Mouse (Mus musculus) liver, adult 2 months (tissue): ENCODE results near the gene Nckap5l. TPM values are rescaled to one million over a fixed set of nuclear protein-coding genes. Genes with fewer than 3 reads are reported as not detected.

Experiments used
- DNase-seq: peaks from one replicate; pipeline ENCODE4 v3.0.0-alpha.2; 2011; ENCODE audit warnings: low read depth, low spot score; ENCODE audit errors: extremely low read depth
- H3K27ac ChIP-seq: fragments of 200-500 bp; replicated peaks from 2 replicates; pipeline ENCODE4 v1.5.1; 2012; ENCODE audit warnings: low read depth, mild to moderate bottlenecking, control low read depth, inconsistent platforms, low read length; ENCODE audit not compliant: insufficient read depth
- H3K27me3 ChIP-seq: fragments of 200-500 bp; 2 replicates; pipeline ENCODE4 v1.6.1; 2012; ENCODE audit warnings: mild to moderate bottlenecking, moderate library complexity, low read length, inconsistent platforms; ENCODE audit not compliant: control insufficient read depth, insufficient read depth
- H3K36me3 ChIP-seq: fragments of 200-500 bp; 2 replicates; pipeline ENCODE4 v1.6.1; 2012; ENCODE audit warnings: low read length, inconsistent platforms; ENCODE audit not compliant: control insufficient read depth, insufficient read depth
- H3K4me1 ChIP-seq: fragments of 200-500 bp; 2 replicates; pipeline ENCODE4 v1.6.1; 2011; ENCODE audit warnings: low read length; ENCODE audit not compliant: control insufficient read depth, insufficient read depth
- H3K4me3 ChIP-seq: fragments of 200-500 bp; 2 replicates; pipeline ENCODE4 v1.5.1; 2011; ENCODE audit warnings: low read depth, mild to moderate bottlenecking, control low read depth, low read length, moderate library complexity; ENCODE audit not compliant: insufficient read depth
- H3K79me2 ChIP-seq: fragments of 200-500 bp; 2 replicates; pipeline ENCODE4 v1.6.1; 2012; ENCODE audit warnings: inconsistent platforms, mild to moderate bottlenecking, low read length, moderate library complexity; ENCODE audit not compliant: control insufficient read depth, insufficient read depth
- H3K9ac ChIP-seq: fragments of 200-500 bp; 2 replicates; pipeline ENCODE4 v1.6.1; 2012; ENCODE audit warnings: low read depth, mild to moderate bottlenecking, control low read depth, inconsistent platforms, low read length
- CTCF ChIP-seq: fragments of 200-500 bp; IDR thresholded peaks from 2 replicates; pipeline ENCODE4 v1.5.1; 2011; ENCODE audit warnings: low read depth, low read length, control low read depth
- POLR2A ChIP-seq: fragments of 200-500 bp; IDR thresholded peaks from 2 replicates; pipeline ENCODE4 v1.6.1; 2011; ENCODE audit warnings: low read length, control low read depth; ENCODE audit not compliant: insufficient read depth; ENCODE audit errors: extremely low read depth
- WGBS: fragments of 180-500 bp; shearing (Covaris S2); methylation state at CpG from one replicate; pipeline ENCODE4 v1.1.7; 2018; 5-methylcytosine and 5-hydroxymethylcytosine counted together
- polyA plus RNA-seq: library from polyadenylated mRNA; depleted of rRNA; stranded (reverse); fragments of >200 nt; gene quantifications from 2 replicates; pipeline ENCODE4 v1.2.3, GENCODE M21; 2012
- total RNA-seq: library from RNA; depleted of rRNA; stranded (reverse); fragments of >200 nt; gene quantifications from 2 replicates; pipeline ENCODE4 v1.2.3, GENCODE M21; 2014

The Nckap5l gene
- total and polyA plus RNA-seq, 2 experiments: 0.09 to 0.56 TPM

- Histone ChIP-seq H3K4me3 (no peak overlapping the region), H3K36me3 (no peaks in the 10 kb centered on the region), H3K9ac (no peak overlapping the region), H3K27ac (no peak overlapping the region), H3K27me3 (no peaks in the 10 kb centered on the region), H3K4me1 (no peaks in the 10 kb centered on the region; the same call in 1 of the 2 replicates), H3K79me2 (no peaks in the 10 kb centered on the region)
- WGBS: 20% methylated on average over 5 of the region's 5 CpGs
- no peak for DNase-seq
- no peak for TF ChIP-seq CTCF
- no peak for TF ChIP-seq POLR2A
Observed at GRCm38 (mm10) chr15:99500320-99500719, 42.8 kb upstream of the Nckap5l start.

GRCm38 (mm10) chr15:99499726-99500125 lies 42.2 kb upstream of the Nckap5l start:
- Histone ChIP-seq H3K27me3 (no peaks in the 10 kb centered on the region), H3K79me2 (no peaks in the 10 kb centered on the region), H3K9ac (no peak overlapping the region), H3K27ac (no peak overlapping the region), H3K4me1 (no peaks in the 10 kb centered on the region; the same call in 1 of the 2 replicates), H3K4me3 (no peak overlapping the region), H3K36me3 (no peaks in the 10 kb centered on the region)
- WGBS: 40% methylated on average over 6 of the region's 6 CpGs
- no peak for DNase-seq
- no peak for TF ChIP-seq CTCF

- 45% methylated on average over 4 of the region's 4 CpGs for WGBS
- Histone ChIP-seq H3K9ac (no peak overlapping the region), H3K27ac (no peak overlapping the region), H3K27me3 (no peaks in the 10 kb centered on the region), H3K79me2 (no peaks in the 10 kb centered on the region), H3K4me1 (no peaks in the 10 kb centered on the region; the same call in 1 of the 2 replicates), H3K36me3 (no peaks in the 10 kb centered on the region), H3K4me3 (no peak overlapping the region)
- no peak for DNase-seq
- TF ChIP-seq CTCF: no peak
- no peak for TF ChIP-seq POLR2A
Observed at GRCm38 (mm10) chr15:99498781-99499180, 41.2 kb upstream of the Nckap5l start.

GRCm38 (mm10) chr15:99498356-99498755 lies 40.8 kb upstream of the Nckap5l start:
- H3K36me3 ChIP-seq: no peaks in the 10 kb centered on the region
- H3K27me3 ChIP-seq: no peaks in the 10 kb centered on the region
- H3K4me3 ChIP-seq: no peak overlapping the region
- WGBS: 71% methylated on average over 4 of the region's 4 CpGs
- H3K27ac ChIP-seq: no peak overlapping the region
- TF ChIP-seq CTCF (no peak), POLR2A (no peak)
- peak; percentile 5 for DNase-seq
- no peak overlapping the region for H3K9ac ChIP-seq
- H3K79me2 ChIP-seq: no peaks in the 10 kb centered on the region
- H3K4me1 ChIP-seq: no peaks in the 10 kb centered on the region; the same call in 1 of the 2 replicates

- no peaks in the 10 kb centered on the region for H3K79me2 ChIP-seq
- 54% methylated on average over 12 of the region's 12 CpGs for WGBS
- H3K27me3 ChIP-seq: no peaks in the 10 kb centered on the region
- H3K4me3 ChIP-seq: no peak overlapping the region
- no peaks in the 10 kb centered on the region; the same call in 1 of the 2 replicates for H3K4me1 ChIP-seq
- no peak overlapping the region for H3K27ac ChIP-seq
- peak; percentile 34 for DNase-seq
- TF ChIP-seq POLR2A (no peak), CTCF (no peak)
- no peaks in the 10 kb centered on the region for H3K36me3 ChIP-seq
- H3K9ac ChIP-seq: peak overlapping the region; percentile 7; the same call in 1 of the 2 replicates
Observed at GRCm38 (mm10) chr15:99497527-99498242, 40.1 kb upstream of the Nckap5l start.

GRCm38 (mm10) chr15:99497061-99497460 lies 39.5 kb upstream of the Nckap5l start:
- no peaks in the 10 kb centered on the region for H3K79me2 ChIP-seq
- H3K36me3 ChIP-seq: no peaks in the 10 kb centered on the region
- DNase-seq: peak; percentile 30
- H3K4me3 ChIP-seq: no peak overlapping the region
- H3K27me3 ChIP-seq: no peaks in the 10 kb centered on the region
- no peak overlapping the region for H3K27ac ChIP-seq
- H3K9ac ChIP-seq: no peak overlapping the region
- TF ChIP-seq POLR2A (no peak), CTCF (peak; percentile 51)
- no peaks in the 10 kb centered on the region for H3K4me1 ChIP-seq
- WGBS: 16% methylated on average over 4 of the region's 4 CpGs
